In genomic region chr17:65950183-65950582, GRCm38 (mm10) we compare ENCODE assay signal across 8 mouse cellular contexts. TPM values are rescaled to one million over a fixed set of nuclear protein-coding genes. Genes with fewer than 3 reads are reported as not detected.
A peak's percentile ranks its signal among the peaks of the same experiment; 100 is the strongest.
DNase-seq lines count a peak whose midpoint lies in the region; ATAC-seq and TF ChIP-seq lines count a peak whose summit lies in the region.

No protein-coding gene starts in this region.

- WGBS in kidney, adult 2 months = 30% methylated on average over 7 of the region's 7 CpGs
- WGBS in embryonic facial prominence, embryonic 13.5 days = 21% methylated on average over 7 of the region's 7 CpGs
- 33% methylated on average over 7 of the region's 7 CpGs for WGBS in limb, embryonic 13.5 days

- H3K9me3 ChIP-seq in G1E (replicated peaks) = no peaks in the 10 kb centered on the region
- H3K9me3 ChIP-seq in embryonic facial prominence, embryonic 13.5 days = no peaks in the 10 kb centered on the region
- no peaks in the 10 kb centered on the region for H3K9me3 ChIP-seq in limb, embryonic 13.5 days

- no peak for DNase-seq in kidney, adult 2 months
- DNase-seq in kidney, postnatal 36 days = no peak
- DNase-seq in G1E (ENCODE audit: low spot score) = no peak
- no peak for DNase-seq in frontal cortex, adult 2 months (ENCODE audit: extremely low spot score in 1 of 2, low spot score in 1 of 2)

- peak overlapping the region; percentile 80 for H3K27ac ChIP-seq in kidney, adult 2 months (ENCODE audit: insufficient read depth, low read depth, low read length)
- H3K27ac ChIP-seq in embryonic facial prominence, embryonic 13.5 days = peak overlapping the region; percentile 93
- no peak overlapping the region for H3K27ac ChIP-seq in limb, embryonic 13.5 days

- H3K4me1 ChIP-seq in kidney, adult 2 months (ENCODE audit: control insufficient read depth, insufficient read depth, low read length) = peaks cover 15% of the 10 kb centered on the region
- H3K4me1 ChIP-seq in G1E (ENCODE audit: insufficient read depth, low read depth, low read length) = peaks cover 63% of the 10 kb centered on the region
- H3K4me1 ChIP-seq in embryonic facial prominence, embryonic 13.5 days = peaks cover 18% of the 10 kb centered on the region
- H3K4me1 ChIP-seq in limb, embryonic 13.5 days = peaks cover 14% of the 10 kb centered on the region

- no peak for TF ChIP-seq CTCF in kidney, adult 2 months (conservative IDR thresholded peaks at IDR 0.05; ENCODE audit: insufficient read depth, insufficient read length, low read depth, low read length)
- TF ChIP-seq CTCF in G1E (IDR thresholded peaks at IDR 0.05; ENCODE audit: low read depth, low read length) = no peak

- peak overlapping the region; percentile 69 for H3K4me2 ChIP-seq in embryonic facial prominence, embryonic 13.5 days
- peak overlapping the region; percentile 70 for H3K4me2 ChIP-seq in limb, embryonic 13.5 days (replicated peaks)

- ATAC-seq in G1E (ENCODE audit: extremely low read depth, insufficient number of reproducible peaks, low FRiP score, poor library complexity, severe bottlenecking) = no peak
- no peak for ATAC-seq in embryonic facial prominence, embryonic 13.5 days (ENCODE audit: insufficient number of reproducible peaks, insufficient read depth, low FRiP score, low TSS enrichment, low read depth)
- ATAC-seq in limb, embryonic 13.5 days (ENCODE audit: low FRiP score, low read depth) = no peak
- ATAC-seq in monocyte, adult 5-6 weeks (replicated peaks; ENCODE audit: insufficient number of reproducible peaks, low FRiP score, low TSS enrichment, poor library complexity, severe bottlenecking) = no peak
- ATAC-seq in megakaryocyte-erythroid progenitor cell, adult 5-6 weeks (replicated peaks; ENCODE audit: low FRiP score, low TSS enrichment, poor library complexity, severe bottlenecking) = no peak

- H3K36me3 ChIP-seq in kidney, adult 2 months (ENCODE audit: control insufficient read depth, insufficient read depth, low read length) = no peaks in the 10 kb centered on the region; the same call in 1 of the 2 replicates
- H3K36me3 ChIP-seq in G1E (replicated peaks) = peaks cover 31% of the 10 kb centered on the region
- peaks cover 33% of the 10 kb centered on the region for H3K36me3 ChIP-seq in embryonic facial prominence, embryonic 13.5 days
- peaks cover 30% of the 10 kb centered on the region for H3K36me3 ChIP-seq in limb, embryonic 13.5 days

- TF ChIP-seq POLR2A in kidney, adult 2 months (IDR thresholded peaks at IDR 0.05; ENCODE audit: low read depth, low read length) = no peak

- H3K4me3 ChIP-seq in kidney, adult 2 months (ENCODE audit: insufficient read depth, low read depth, low read length) = peak overlapping the region; percentile 82
- peak overlapping the region; percentile 85 for H3K4me3 ChIP-seq in G1E (ENCODE audit: low read depth, low read length)
- H3K4me3 ChIP-seq in embryonic facial prominence, embryonic 13.5 days = peak overlapping the region; percentile 96
- H3K4me3 ChIP-seq in limb, embryonic 13.5 days = peak overlapping the region; percentile 94

- peak overlapping the region; percentile 98 for H3K9ac ChIP-seq in embryonic facial prominence, embryonic 13.5 days
- H3K9ac ChIP-seq in limb, embryonic 13.5 days = peak overlapping the region; percentile 97

- H3K27me3 ChIP-seq in kidney, adult 2 months (replicated peaks; ENCODE audit: control insufficient read depth, insufficient read depth, low read length) = no peaks in the 10 kb centered on the region
- no peaks in the 10 kb centered on the region for H3K27me3 ChIP-seq in G1E (ENCODE audit: insufficient read depth, low read length)
- H3K27me3 ChIP-seq in embryonic facial prominence, embryonic 13.5 days = no peaks in the 10 kb centered on the region
- no peaks in the 10 kb centered on the region for H3K27me3 ChIP-seq in limb, embryonic 13.5 days

RNA-seq across cellular contexts. Expression of gene Twsg1, which starts 0.8 kb away (rescaled TPM):
- 53.3 and 59.5 TPM in 2 replicates for polyA plus RNA-seq in kidney, adult 2 months (2012; rRNA removed)
- total RNA-seq in G1E (2014; fragmentation: Nextera tagmentation) (45.0 and 46.0 TPM in 2 replicates), G1E (2017) (27.5 and 28.8 TPM in 2 replicates)
- 24.2 and 31.6 TPM in 2 replicates for polyA plus RNA-seq in G1E (2012)
- polyA plus RNA-seq in embryonic facial prominence, embryonic 13.5 days (2015; fragmentation: Nextera tagmentation; extraction: Ambion mirVana) = 154 and 159 TPM in 2 replicates
- 133 and 140 TPM in 2 replicates for polyA plus RNA-seq in limb, embryonic 13.5 days (2015; fragmentation: Nextera tagmentation; extraction: Ambion mirVana)
- 4.4 to 6.4 TPM (median 5.1 TPM) in 3 replicates for total RNA-seq in monocyte, adult 5-6 weeks (2017)
- polyA plus RNA-seq in frontal cortex, adult 2 months (2012; rRNA removed) = 19.9 and 24.8 TPM in 2 replicates
- total RNA-seq in megakaryocyte-erythroid progenitor cell, adult 5-6 weeks (2014; fragmentation: Nextera tagmentation) = 22.5 and 24.9 TPM in 2 replicates
- 12.8 and 19.8 TPM in 2 replicates for total RNA-seq in megakaryocyte-erythroid progenitor cell, adult 5-6 weeks (2017)
